Mouse (Mus musculus): Measurements from ENCODE around the gene Glipr1l3. TPM values are rescaled to one million over a fixed set of nuclear protein-coding genes. Genes with fewer than 3 reads are reported as not detected.
"Not testable (repeated sequence)": the region's sequence is repeated elsewhere in the genome, so short reads cannot be mapped to it uniquely, and the experiment has no call there.

Glipr1l3 gene
- total RNA-seq (2014; rRNA removed; ENCODE audit: low replicate concordance) (not detected in 2 replicates), polyA plus RNA-seq (2015; fragmentation: Nextera tagmentation; extraction: Ambion mirVana) (not detected in 2 replicates)

- H3K4me3 ChIP-seq (ENCODE audit: low read depth, low read length); H3K9ac ChIP-seq (replicated peaks; ENCODE audit: low read depth, low read length); H3K27me3 ChIP-seq (ENCODE audit: control insufficient read depth, insufficient read depth, low read length); H3K4me1 ChIP-seq (ENCODE audit: control insufficient read depth, insufficient read depth); H3K4me2 ChIP-seq (ENCODE audit: low read depth, low read length); H3K27ac ChIP-seq (ENCODE audit: low read depth); H3K36me3 ChIP-seq (replicated peaks; ENCODE audit: control insufficient read depth, insufficient read depth, low read length); H3K9me3 ChIP-seq (replicated peaks; ENCODE audit: control insufficient read depth, low read length); ATAC-seq (ENCODE audit: insufficient read depth, low read depth): not testable (repeated sequence)
- peak; percentile 53 for DNase-seq (ENCODE audit: low spot score)
- peak; percentile 67 for TF ChIP-seq CTCF (IDR thresholded peaks at IDR 0.05; ENCODE audit: low read depth)
- 23% methylated on average over 15 of the region's 15 CpGs for WGBS
Measured at GRCm38 (mm10) chr10:112159882-112160560, at the start of gene Glipr1l3. Glipr1l3 (minus strand) TSS chr10:112160327.

GRCm38 (mm10) chr10:112203463-112203862 is 43.3 kb upstream of the Glipr1l3 start:
- Histone ChIP-seq H3K36me3 (replicated peaks; ENCODE audit: control insufficient read depth, insufficient read depth, low read length) (no peaks in the 10 kb centered on the region), H3K4me1 (ENCODE audit: control insufficient read depth, insufficient read depth) (no peaks in the 10 kb centered on the region), H3K4me3 (ENCODE audit: low read depth, low read length) (no peak overlapping the region), H3K27ac (ENCODE audit: low read depth) (no peak overlapping the region), H3K27me3 (ENCODE audit: control insufficient read depth, insufficient read depth, low read length) (no peaks in the 10 kb centered on the region), H3K9ac (replicated peaks; ENCODE audit: low read depth, low read length) (no peak overlapping the region), H3K4me2 (ENCODE audit: low read depth, low read length) (no peak overlapping the region), H3K9me3 (replicated peaks; ENCODE audit: control insufficient read depth, low read length) (no peaks in the 10 kb centered on the region)
- TF ChIP-seq CTCF (IDR thresholded peaks at IDR 0.05; ENCODE audit: low read depth) (peak; percentile 53), EP300 (IDR thresholded peaks at IDR 0.05; ENCODE audit: low read depth) (no peak)
- DNase-seq (ENCODE audit: low spot score) (no peak), ATAC-seq (ENCODE audit: insufficient read depth, low read depth) (no peak)
- WGBS, result 52% methylated on average over 2 of the region's 2 CpGs

- H3K27ac ChIP-seq (ENCODE audit: low read depth); H3K27me3 ChIP-seq (ENCODE audit: control insufficient read depth, insufficient read depth, low read length); H3K4me1 ChIP-seq (ENCODE audit: control insufficient read depth, insufficient read depth); H3K9ac ChIP-seq (replicated peaks; ENCODE audit: low read depth, low read length); H3K4me2 ChIP-seq (ENCODE audit: low read depth, low read length); H3K9me3 ChIP-seq (replicated peaks; ENCODE audit: control insufficient read depth, low read length); H3K36me3 ChIP-seq (replicated peaks; ENCODE audit: control insufficient read depth, insufficient read depth, low read length); ATAC-seq (ENCODE audit: insufficient read depth, low read depth); DNase-seq (ENCODE audit: low spot score); H3K4me3 ChIP-seq (ENCODE audit: low read depth, low read length): not testable (repeated sequence)
- WGBS, result 66% methylated on average over 2 of the region's 2 CpGs
Measured at GRCm38 (mm10) chr10:112193919-112194318, 33.8 kb upstream of the Glipr1l3 start.

GRCm38 (mm10) chr10:112177027-112177426 is 16.9 kb upstream of the Glipr1l3 start:
- WGBS, result 24% methylated on average over 11 of the region's 13 CpGs
- DNase-seq (ENCODE audit: low spot score); H3K36me3 ChIP-seq (replicated peaks; ENCODE audit: control insufficient read depth, insufficient read depth, low read length); H3K4me2 ChIP-seq (ENCODE audit: low read depth, low read length); ATAC-seq (ENCODE audit: insufficient read depth, low read depth); H3K27me3 ChIP-seq (ENCODE audit: control insufficient read depth, insufficient read depth, low read length); H3K4me3 ChIP-seq (ENCODE audit: low read depth, low read length); H3K9me3 ChIP-seq (replicated peaks; ENCODE audit: control insufficient read depth, low read length); H3K4me1 ChIP-seq (ENCODE audit: control insufficient read depth, insufficient read depth); H3K27ac ChIP-seq (ENCODE audit: low read depth); H3K9ac ChIP-seq (replicated peaks; ENCODE audit: low read depth, low read length): not testable (repeated sequence)

GRCm38 (mm10) chr10:112163168-112163766 is 3.1 kb upstream of the Glipr1l3 start, which contains the start of gene Caps2:
Caps2 (plus strand) TSS chr10:112163621.
- Histone ChIP-seq H3K27ac (ENCODE audit: low read depth) (no peak within 1 kb of the TSS), H3K9ac (replicated peaks; ENCODE audit: low read depth, low read length) (no peak within 1 kb of the TSS), H3K4me2 (ENCODE audit: low read depth, low read length) (no peak within 1 kb of the TSS), H3K4me3 (ENCODE audit: low read depth, low read length) (no peak within 1 kb of the TSS; the same call in 1 of the 2 replicates), H3K36me3 (replicated peaks; ENCODE audit: control insufficient read depth, insufficient read depth, low read length) (no peaks in the 10 kb centered on the region), H3K27me3 (ENCODE audit: control insufficient read depth, insufficient read depth, low read length) (no peaks in the 10 kb centered on the region), H3K9me3 (replicated peaks; ENCODE audit: control insufficient read depth, low read length) (no peaks in the 10 kb centered on the region), H3K4me1 (ENCODE audit: control insufficient read depth, insufficient read depth) (no peaks in the 10 kb centered on the region)
- 33% methylated on average over 4 of the region's 4 CpGs for WGBS
- ATAC-seq (ENCODE audit: insufficient read depth, low read depth) (peak; percentile 49; the same call in 1 of the 2 replicates), DNase-seq (ENCODE audit: low spot score) (peak; percentile 30)
- TF ChIP-seq EP300 (IDR thresholded peaks at IDR 0.05; ENCODE audit: low read depth), result no peak
- no peak for TF ChIP-seq CTCF (IDR thresholded peaks at IDR 0.05; ENCODE audit: low read depth)

- no peak for TF ChIP-seq EP300 (IDR thresholded peaks at IDR 0.05; ENCODE audit: low read depth)
- no peak for TF ChIP-seq CTCF (IDR thresholded peaks at IDR 0.05; ENCODE audit: low read depth)
- no peak overlapping the region for H3K4me3 ChIP-seq (ENCODE audit: low read depth, low read length)
- H3K27me3 ChIP-seq (ENCODE audit: control insufficient read depth, insufficient read depth, low read length), result no peaks in the 10 kb centered on the region
- H3K27ac ChIP-seq (ENCODE audit: low read depth), result no peak overlapping the region
- no peaks in the 10 kb centered on the region for H3K9me3 ChIP-seq (replicated peaks; ENCODE audit: control insufficient read depth, low read length)
- no peak overlapping the region for H3K9ac ChIP-seq (replicated peaks; ENCODE audit: low read depth, low read length)
- peak; percentile 8 for DNase-seq (ENCODE audit: low spot score)
- H3K36me3 ChIP-seq (replicated peaks; ENCODE audit: control insufficient read depth, insufficient read depth, low read length), result no peaks in the 10 kb centered on the region
- no peak overlapping the region for H3K4me2 ChIP-seq (ENCODE audit: low read depth, low read length)
- no peak for ATAC-seq (ENCODE audit: insufficient read depth, low read depth)
- 47% methylated on average over 2 of the region's 2 CpGs for WGBS
- H3K4me1 ChIP-seq (ENCODE audit: control insufficient read depth, insufficient read depth), result no peaks in the 10 kb centered on the region
Measured at GRCm38 (mm10) chr10:112139834-112140233, 20.3 kb downstream of the Glipr1l3 start.
